Mouse (Mus musculus) heart, adult 2 months (tissue): ENCODE data around the gene Apeh. TPM values are rescaled to one million over a fixed set of nuclear protein-coding genes. Genes with fewer than 3 reads are reported as not detected.

Experiments
- DNase-seq, 2 experiments: peaks; one replicate each; pipeline ENCODE4 v3.0.0; 2021
- H3K27ac ChIP-seq: fragments of 200-600 bp; 2 replicates; pipeline ENCODE4 v1.8.1; 2022
- H3K27me3 ChIP-seq: fragments of 200-500 bp; 2 replicates; pipeline ENCODE4 v1.6.1; 2012; ENCODE audit warnings: mild to moderate bottlenecking, low read length, inconsistent platforms, mixed read lengths; ENCODE audit not compliant: control insufficient read depth, insufficient read depth
- H3K36me3 ChIP-seq: fragments of 200-500 bp; 2 replicates; pipeline ENCODE4 v1.6.1; 2012; ENCODE audit warnings: low read length, inconsistent platforms; ENCODE audit not compliant: control insufficient read depth, insufficient read depth
- H3K4me1 ChIP-seq: fragments of 200-500 bp; 2 replicates; pipeline ENCODE4 v1.6.1; 2011; ENCODE audit warnings: low read length; ENCODE audit not compliant: control insufficient read depth, insufficient read depth
- H3K4me3 ChIP-seq: fragments of 200-600 bp; 2 replicates; pipeline ENCODE4 v1.8.1; 2022
- H3K79me2 ChIP-seq: fragments of 200-500 bp; replicated peaks from 2 replicates; pipeline ENCODE4 v1.6.1; 2012; ENCODE audit warnings: mild to moderate bottlenecking, inconsistent platforms, low read length, moderate library complexity, mixed read lengths; ENCODE audit not compliant: control insufficient read depth, insufficient read depth
- H3K9ac ChIP-seq: fragments of 200-500 bp; 2 replicates; pipeline ENCODE4 v1.6.1; 2012; ENCODE audit warnings: low read depth, mild to moderate bottlenecking, control low read depth, inconsistent platforms, low read length, mixed read lengths
- CTCF ChIP-seq: fragments of 200-600 bp; IDR thresholded peaks from 2 replicates; pipeline ENCODE4 v1.8.1; 2022; ENCODE audit warnings: antibody characterized with exemption, mild to moderate bottlenecking, moderate library complexity
- EP300 ChIP-seq: fragments of 200-500 bp; IDR thresholded peaks from 2 replicates; pipeline ENCODE4 v1.6.1; 2011; ENCODE audit warnings: low read depth, low read length, control low read depth; ENCODE audit not compliant: insufficient read depth
- POLR2A ChIP-seq: fragments of 200-500 bp; IDR thresholded peaks from 2 replicates; pipeline ENCODE4 v1.6.1; 2011; ENCODE audit warnings: mild to moderate bottlenecking, low read depth, low read length, control low read depth; ENCODE audit not compliant: insufficient read depth
- WGBS: fragments of 180-500 bp; shearing (Covaris S2); methylation state at CpG from one replicate; pipeline ENCODE4 v1.1.7; 2018; 5-methylcytosine and 5-hydroxymethylcytosine counted together
- intact Hi-C: fragments of 180-260 bp; cut with DNase I; formaldehyde crosslinking; loops from one replicate; pipeline ENCODE4 v1.15.1; 2025
- polyA plus RNA-seq: library from polyadenylated mRNA; depleted of rRNA; stranded (reverse); fragments of >200 nt; gene quantifications from 2 replicates; pipeline ENCODE4 v1.2.3, GENCODE M21; 2012
- total RNA-seq, 2 experiments: library from RNA; stranded (reverse); gene quantifications; 2 replicates each; pipeline ENCODE4 v1.2.3; 2021

The Apeh gene
- total and polyA plus RNA-seq, 3 experiments, result 37.6 to 58.0 (median 39.3) TPM

DNA sequence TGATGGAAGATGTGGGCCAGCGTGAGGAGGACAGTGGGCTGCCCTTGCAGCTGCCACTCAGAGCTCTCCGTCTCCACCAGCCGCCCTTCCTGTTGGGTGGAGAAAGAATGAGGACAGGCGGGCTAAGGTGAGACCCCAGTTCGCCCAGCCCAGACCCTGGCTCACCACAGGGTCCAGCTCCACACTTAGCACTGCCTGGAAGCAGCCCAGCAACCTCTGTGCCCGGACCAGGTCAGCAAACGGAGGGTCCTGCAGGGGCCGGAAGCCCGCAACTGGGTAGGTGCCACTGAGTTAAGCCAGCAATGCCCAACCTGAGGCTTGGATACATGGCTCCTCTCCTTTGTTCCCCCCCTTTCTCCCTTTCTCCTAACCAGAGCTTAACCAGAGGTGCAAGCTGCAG lies 25.4 kb downstream of the Apeh start:
- peaks cover 1% of the 10 kb centered on the region for H3K4me1 ChIP-seq
- intact Hi-C loops, result loop anchor here (10.0 kb wide), 1 partner anchor 294 kb away; the partner anchor contains the start of gene Rbm5
- no peak overlapping the region for H3K27ac ChIP-seq
- no peak for DNase-seq
- no peak overlapping the region for H3K9ac ChIP-seq
- no peak for TF ChIP-seq POLR2A
- TF ChIP-seq EP300, result no peak
- TF ChIP-seq CTCF, result no peak
- no peaks in the 10 kb centered on the region for H3K79me2 ChIP-seq
- no peak overlapping the region for H3K4me3 ChIP-seq
- no peaks in the 10 kb centered on the region for H3K36me3 ChIP-seq
- 87% methylated on average over 9 of the region's 9 CpGs for WGBS
- no peaks in the 10 kb centered on the region for H3K27me3 ChIP-seq

DNA sequence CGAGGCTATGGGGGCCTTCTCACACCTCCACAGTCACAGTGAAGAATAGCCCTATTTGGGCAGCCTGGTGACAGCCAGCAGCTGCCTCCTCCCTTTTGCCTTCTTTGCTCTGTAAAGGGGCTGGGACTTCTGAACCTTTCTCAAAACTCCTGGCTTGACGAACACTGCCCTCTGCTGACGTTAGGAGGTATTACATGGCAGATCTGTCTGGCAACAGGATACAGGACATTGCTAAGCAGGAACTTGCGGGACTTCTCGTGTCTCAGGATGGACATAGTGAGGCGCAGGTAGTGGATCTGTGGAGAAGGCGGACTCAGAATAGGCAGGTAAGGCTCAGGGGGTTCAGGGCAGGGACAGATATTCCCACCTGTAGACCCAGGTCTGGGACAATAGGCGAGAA lies 26.5 kb downstream of the Apeh start:
- Histone ChIP-seq H3K79me2 (no peaks in the 10 kb centered on the region), H3K4me1 (peaks cover 1% of the 10 kb centered on the region), H3K36me3 (no peaks in the 10 kb centered on the region), H3K4me3 (no peak overlapping the region), H3K27ac (no peak overlapping the region), H3K27me3 (no peaks in the 10 kb centered on the region), H3K9ac (no peak overlapping the region)
- no peak; the same call in none of the 2 replicates for TF ChIP-seq CTCF
- peak; percentile 80; the same call in 1 of the 2 replicates for TF ChIP-seq EP300
- TF ChIP-seq POLR2A, result no peak
- 18% methylated on average over 8 of the region's 8 CpGs for WGBS
- DNase-seq, result peak; percentile 82 to 85
- intact Hi-C loops, result loop anchor here (1.0 to 10.0 kb wide), 3 partner anchors 105 to 293 kb away; partner anchors contain the start of gene Rbm5

DNA sequence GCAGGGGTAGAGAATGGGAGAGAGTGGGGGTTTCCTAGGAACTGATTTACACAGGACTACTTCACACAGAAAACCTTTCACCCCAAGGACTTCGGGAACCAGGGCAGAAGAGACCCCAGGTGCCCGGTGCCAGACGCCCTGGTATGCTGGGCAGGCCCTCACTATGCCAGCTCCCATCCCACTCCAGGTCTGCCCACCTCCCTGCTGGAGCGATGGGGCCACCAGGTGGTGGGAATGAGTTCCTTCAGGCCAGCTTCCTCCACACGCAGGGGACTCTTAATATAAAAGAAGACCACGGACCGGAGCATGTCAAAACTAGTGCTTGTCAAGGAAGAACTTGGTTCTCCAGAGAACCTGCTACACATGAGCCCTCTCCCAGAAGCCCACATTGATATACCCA lies 27.2 kb downstream of the Apeh start:
- 79% methylated on average over 7 of the region's 7 CpGs for WGBS
- Histone ChIP-seq H3K4me3 (no peak overlapping the region), H3K9ac (no peak overlapping the region), H3K79me2 (no peaks in the 10 kb centered on the region), H3K36me3 (no peaks in the 10 kb centered on the region), H3K27ac (no peak overlapping the region), H3K4me1 (peaks cover 1% of the 10 kb centered on the region), H3K27me3 (no peaks in the 10 kb centered on the region)
- no peak for DNase-seq
- intact Hi-C loops, result loop anchor here (10.0 kb wide), 1 partner anchor 292 kb away; the partner anchor contains the start of gene Rbm5
- TF ChIP-seq EP300, result no peak
- peak; percentile 13; the same call in 1 of the 2 replicates for TF ChIP-seq CTCF

DNA sequence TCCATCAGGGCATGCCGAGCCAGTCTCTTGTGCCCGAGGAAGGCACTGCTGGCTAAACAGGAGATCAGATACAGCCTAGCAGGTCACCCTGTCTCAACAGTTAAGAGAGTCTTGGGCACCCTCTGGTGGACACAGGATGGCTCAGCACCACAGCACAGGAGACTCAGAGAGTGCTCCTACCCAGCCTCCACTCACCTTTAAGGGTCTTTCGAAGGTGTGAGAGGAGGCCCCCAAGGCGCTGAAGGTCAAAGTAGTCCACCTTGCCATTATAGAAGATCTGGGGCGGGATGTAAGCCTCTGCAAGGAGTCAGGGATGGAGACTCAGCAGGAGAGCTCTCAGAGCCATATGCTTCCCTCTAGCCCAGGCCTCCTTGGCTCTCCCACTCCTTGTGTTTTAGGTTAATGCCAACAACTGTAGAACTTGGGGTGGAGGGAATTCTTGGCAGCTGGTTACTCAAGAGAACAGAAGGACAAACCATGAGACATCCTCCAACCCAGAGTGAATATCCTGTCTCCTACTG lies 28.9 kb downstream of the Apeh start:
- Histone ChIP-seq H3K27me3 (no peaks in the 10 kb centered on the region), H3K27ac (no peak overlapping the region), H3K4me3 (no peak overlapping the region), H3K9ac (no peak overlapping the region), H3K4me1 (peaks cover 1% of the 10 kb centered on the region; the same call in 1 of the 2 replicates), H3K36me3 (no peaks in the 10 kb centered on the region), H3K79me2 (no peaks in the 10 kb centered on the region)
- peak; percentile 59 to 65 for DNase-seq
- intact Hi-C loops, result loop anchor here (10.0 kb wide), 1 partner anchor 291 kb away; the partner anchor contains the start of gene Rbm5
- WGBS, result 36% methylated on average over 5 of the region's 5 CpGs
- TF ChIP-seq POLR2A (no peak), CTCF (peak; percentile 85), EP300 (no peak)

DNA sequence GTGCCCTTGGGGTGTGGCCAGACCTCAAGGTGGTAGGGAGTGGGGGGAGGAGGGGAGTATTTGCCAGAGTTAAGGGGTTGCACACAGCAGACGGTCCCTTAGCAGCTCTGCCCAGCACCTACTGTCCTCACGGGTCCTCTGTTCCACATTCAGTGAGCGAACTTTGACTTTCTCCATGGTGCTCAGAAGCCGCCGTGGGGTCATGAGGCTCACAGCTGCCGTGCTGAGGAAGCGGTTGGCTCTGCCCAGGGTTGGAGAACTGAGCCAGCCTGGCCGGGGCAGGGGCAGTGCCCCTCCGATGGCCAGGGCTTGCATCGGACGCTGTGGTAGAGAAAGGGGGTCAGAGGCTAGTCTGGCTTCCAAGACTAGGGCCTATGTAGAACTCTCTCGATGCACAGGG lies 31.0 kb downstream of the Apeh start:
- intact Hi-C loops, result loop anchor here (10.0 kb wide), 1 partner anchor 289 kb away; the partner anchor contains the start of gene Rbm5
- H3K79me2 ChIP-seq, result no peaks in the 10 kb centered on the region
- no peaks in the 10 kb centered on the region for H3K27me3 ChIP-seq
- no peak for DNase-seq
- H3K4me3 ChIP-seq, result no peak overlapping the region
- H3K27ac ChIP-seq, result no peak overlapping the region
- TF ChIP-seq EP300, result no peak
- H3K4me1 ChIP-seq, result peaks cover 1% of the 10 kb centered on the region; the same call in 1 of the 2 replicates
- H3K36me3 ChIP-seq, result no peaks in the 10 kb centered on the region
- H3K9ac ChIP-seq, result no peak overlapping the region
- WGBS, result 91% methylated on average over 12 of the region's 12 CpGs

DNA sequence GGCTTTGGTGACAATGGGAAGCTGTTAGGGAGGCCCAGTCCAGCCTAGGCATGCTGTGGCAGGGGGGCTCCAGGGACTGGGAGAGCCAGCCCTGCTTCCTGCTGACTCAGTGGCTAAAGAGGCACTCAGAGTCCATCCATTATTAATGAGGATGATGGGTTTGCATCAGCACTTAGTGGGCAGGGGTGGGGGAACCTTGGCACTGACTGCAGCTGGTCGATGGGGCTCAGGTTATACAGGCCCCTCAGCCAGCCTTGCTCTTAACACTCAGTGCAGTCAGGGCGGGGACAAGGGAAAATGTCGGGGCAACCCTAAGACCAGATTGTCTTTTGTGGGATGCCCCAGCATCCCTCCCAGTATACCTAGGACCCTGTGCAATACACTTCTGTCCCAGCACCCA lies 32.3 kb downstream of the Apeh start:
- Histone ChIP-seq H3K9ac (no peak overlapping the region), H3K36me3 (no peaks in the 10 kb centered on the region), H3K79me2 (no peaks in the 10 kb centered on the region), H3K4me1 (peaks cover 1% of the 10 kb centered on the region; the same call in 1 of the 2 replicates), H3K27me3 (no peaks in the 10 kb centered on the region), H3K27ac (no peak overlapping the region), H3K4me3 (no peak overlapping the region)
- WGBS, result 94% methylated on average over 3 of the region's 3 CpGs
- no peak for DNase-seq
- TF ChIP-seq CTCF (no peak), EP300 (no peak), POLR2A (no peak)
- intact Hi-C loops, result loop anchor here (10.0 kb wide), 1 partner anchor 287 kb away; the partner anchor contains the start of gene Rbm5
